Mouse (Mus musculus) cortical plate, adult 2 months (tissue): ENCODE measurements around the gene Slc12a5.

Experiments
- CTCF ChIP-seq: fragments of 200-500 bp; IDR thresholded peaks from 2 replicates; pipeline ENCODE4 v1.5.1; 2011; ENCODE audit warnings: mild to moderate bottlenecking, control low read depth, low read length; ENCODE audit not compliant: insufficient read depth; ENCODE audit errors: extremely low read depth
- POLR2A ChIP-seq: fragments of 200-500 bp; IDR thresholded peaks from 2 replicates; pipeline ENCODE4 v1.6.1; 2011; ENCODE audit warnings: mild to moderate bottlenecking, low read length, control low read depth; ENCODE audit not compliant: insufficient read depth; ENCODE audit errors: extremely low read depth

DNA sequence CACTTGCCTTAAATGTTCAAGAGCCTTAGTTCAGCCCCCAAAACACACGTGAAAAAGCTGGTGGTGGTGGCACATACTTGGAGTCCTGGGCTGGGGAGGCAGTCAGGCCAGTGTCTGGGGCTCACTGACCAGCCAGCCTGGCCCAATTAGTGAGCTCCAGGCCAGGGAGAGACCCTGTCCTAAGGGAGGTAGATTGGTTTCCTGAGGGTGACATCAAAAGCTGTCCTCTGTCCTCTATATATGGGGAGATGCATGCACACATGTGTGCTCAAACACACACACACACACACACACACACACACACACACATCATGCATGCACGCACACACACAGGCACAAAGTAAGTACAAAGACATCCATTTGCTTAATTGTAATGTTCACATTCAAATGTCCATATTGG is 83.1 kb downstream of the Slc12a5 start:
- TF ChIP-seq POLR2A (no peak), CTCF (no peak)
